Mouse (Mus musculus) heart, embryonic 16.5 days (tissue): ENCODE data around the gene Cdh23. TPM values are rescaled to one million over a fixed set of nuclear protein-coding genes. Genes with fewer than 3 reads are reported as not detected.

Source experiments
- ATAC-seq: fragments of 200-750 bp; cut with Nextera tagmentation; replicated peaks from 2 replicates; pipeline ENCODE4 v1.8.0; 2017; ENCODE audit warnings: moderate number of reproducible peaks; ENCODE audit not compliant: insufficient read depth, low FRiP score; ENCODE audit errors: extremely low read depth
- H3K27ac ChIP-seq: fragments of 300-500 bp; sonication (generic); 2 replicates; pipeline ENCODE4 v1.5.1; 2014; ENCODE audit warnings: mild to moderate bottlenecking, low read length, control low read depth, moderate library complexity
- H3K27me3 ChIP-seq: fragments of 300-500 bp; sonication (generic); 2 replicates; pipeline ENCODE4 v1.6.1; 2014; ENCODE audit warnings: low read length, mixed read lengths; ENCODE audit not compliant: control insufficient read depth, insufficient read depth
- H3K36me3 ChIP-seq: fragments of 300-500 bp; sonication (generic); 2 replicates; pipeline ENCODE4 v1.6.1; 2014; ENCODE audit not compliant: control insufficient read depth, insufficient read depth
- H3K4me1 ChIP-seq: fragments of 300-500 bp; sonication (generic); 2 replicates; pipeline ENCODE4 v1.6.1; 2014; ENCODE audit warnings: low read length, mixed read lengths; ENCODE audit not compliant: control insufficient read depth, insufficient read depth
- H3K4me2 ChIP-seq: fragments of 300-500 bp; sonication (generic); 2 replicates; pipeline ENCODE4 v1.6.1; 2014; ENCODE audit warnings: low read depth, mild to moderate bottlenecking, control low read depth, low read length
- H3K4me3 ChIP-seq: fragments of 300-500 bp; sonication (generic); 2 replicates; pipeline ENCODE4 v1.5.1; 2014; ENCODE audit warnings: mild to moderate bottlenecking, control low read depth, low read length
- H3K9ac ChIP-seq: fragments of 300-500 bp; sonication (generic); 2 replicates; pipeline ENCODE4 v1.6.1; 2014; ENCODE audit warnings: low read length, control low read depth
- H3K9me3 ChIP-seq: fragments of 300-500 bp; sonication (generic); replicated peaks from 2 replicates; pipeline ENCODE4 v1.6.1; 2016; ENCODE audit warnings: low read length; ENCODE audit not compliant: control insufficient read depth
- WGBS: fragments of 180-500 bp; shearing (Covaris S2); extraction: QIAGEN DNeasy Blood & Tissue Kit; methylation state at CpG from one replicate; pipeline ENCODE4 v1.1.7; 2014; 5-methylcytosine and 5-hydroxymethylcytosine counted together
- polyA plus RNA-seq: library from polyadenylated mRNA; unstranded; fragments of >200 nt; fragmentation: Nextera tagmentation; extraction: Ambion mirVana; gene quantifications from 2 replicates; pipeline ENCODE4 v1.2.1, GENCODE M21; 2015

Cdh23 gene
- polyA plus RNA-seq, 1 experiment from 2014 or later: 1.3 TPM

- Histone ChIP-seq H3K4me2 (no peak overlapping the region), H3K9me3 (no peaks in the 10 kb centered on the region), H3K27ac (peak overlapping the region; percentile 37), H3K27me3 (no peaks in the 10 kb centered on the region), H3K9ac (no peak overlapping the region), H3K36me3 (no peaks in the 10 kb centered on the region), H3K4me1 (peaks cover 8% of the 10 kb centered on the region), H3K4me3 (no peak overlapping the region)
- 43% methylated on average over 6 of the region's 6 CpGs for WGBS
- no peak for ATAC-seq
These were observed 322.8 kb downstream of the Cdh23 start for GRCm38 (mm10) chr10:60373543-60373936.

GRCm38 (mm10) chr10:60371596-60372386 lies 324.5 kb downstream of the Cdh23 start:
- H3K9me3 ChIP-seq: no peaks in the 10 kb centered on the region
- no peaks in the 10 kb centered on the region for H3K36me3 ChIP-seq
- no peaks in the 10 kb centered on the region for H3K27me3 ChIP-seq
- 70% methylated on average over 5 of the region's 5 CpGs for WGBS
- H3K4me3 ChIP-seq: no peak overlapping the region
- peak overlapping the region; percentile 30 for H3K4me2 ChIP-seq
- ATAC-seq: no peak
- peaks cover 6% of the 10 kb centered on the region for H3K4me1 ChIP-seq
- peak overlapping the region; percentile 53 for H3K27ac ChIP-seq
- no peak overlapping the region for H3K9ac ChIP-seq

- 52% methylated on average over 5 of the region's 5 CpGs for WGBS
- H3K9me3 ChIP-seq: no peaks in the 10 kb centered on the region
- H3K27me3 ChIP-seq: no peaks in the 10 kb centered on the region
- H3K4me2 ChIP-seq: no peak overlapping the region
- H3K27ac ChIP-seq: peak overlapping the region; percentile 53
- no peak for ATAC-seq
- no peak overlapping the region for H3K9ac ChIP-seq
- no peak overlapping the region for H3K4me3 ChIP-seq
- peaks cover 6% of the 10 kb centered on the region; the same call in 1 of the 2 replicates for H3K4me1 ChIP-seq
- H3K36me3 ChIP-seq: no peaks in the 10 kb centered on the region
These were observed 325.7 kb downstream of the Cdh23 start for GRCm38 (mm10) chr10:60370601-60371061.

- H3K4me1 ChIP-seq: peaks cover 6% of the 10 kb centered on the region; the same call in 1 of the 2 replicates
- no peak overlapping the region for H3K4me3 ChIP-seq
- no peak overlapping the region for H3K9ac ChIP-seq
- WGBS: 64% methylated on average over 2 of the region's 2 CpGs
- H3K27ac ChIP-seq: no peak overlapping the region
- no peaks in the 10 kb centered on the region for H3K9me3 ChIP-seq
- no peaks in the 10 kb centered on the region for H3K27me3 ChIP-seq
- ATAC-seq: no peak
- no peaks in the 10 kb centered on the region for H3K36me3 ChIP-seq
- H3K4me2 ChIP-seq: no peak overlapping the region
These were observed 326.2 kb downstream of the Cdh23 start for GRCm38 (mm10) chr10:60370098-60370497.

- no peak overlapping the region for H3K9ac ChIP-seq
- H3K27me3 ChIP-seq: no peaks in the 10 kb centered on the region
- no peak overlapping the region for H3K27ac ChIP-seq
- no peaks in the 10 kb centered on the region for H3K9me3 ChIP-seq
- H3K4me1 ChIP-seq: peaks cover 6% of the 10 kb centered on the region; the same call in 1 of the 2 replicates
- WGBS: 78% methylated on average over 6 of the region's 6 CpGs
- no peak overlapping the region for H3K4me3 ChIP-seq
- no peaks in the 10 kb centered on the region for H3K36me3 ChIP-seq
- no peak for ATAC-seq
- no peak overlapping the region for H3K4me2 ChIP-seq
These were observed 326.9 kb downstream of the Cdh23 start for GRCm38 (mm10) chr10:60369405-60369804.

GRCm38 (mm10) chr10:60367904-60368303 lies 328.4 kb downstream of the Cdh23 start:
- no peak overlapping the region for H3K4me2 ChIP-seq
- H3K27me3 ChIP-seq: no peaks in the 10 kb centered on the region
- no peak overlapping the region for H3K9ac ChIP-seq
- no peaks in the 10 kb centered on the region for H3K9me3 ChIP-seq
- H3K27ac ChIP-seq: no peak overlapping the region
- no peaks in the 10 kb centered on the region for H3K36me3 ChIP-seq
- H3K4me3 ChIP-seq: no peak overlapping the region
- 74% methylated on average over 4 of the region's 4 CpGs for WGBS
- H3K4me1 ChIP-seq: peaks cover 6% of the 10 kb centered on the region; the same call in 1 of the 2 replicates
- no peak for ATAC-seq

- H3K9me3 ChIP-seq: no peaks in the 10 kb centered on the region
- 70% methylated on average over 2 of the region's 2 CpGs for WGBS
- no peak overlapping the region for H3K27ac ChIP-seq
- no peaks in the 10 kb centered on the region for H3K27me3 ChIP-seq
- H3K36me3 ChIP-seq: no peaks in the 10 kb centered on the region
- H3K9ac ChIP-seq: no peak overlapping the region
- peaks cover 6% of the 10 kb centered on the region; the same call in 1 of the 2 replicates for H3K4me1 ChIP-seq
- ATAC-seq: no peak
- H3K4me2 ChIP-seq: no peak overlapping the region
- no peak overlapping the region for H3K4me3 ChIP-seq
These were observed 329.1 kb downstream of the Cdh23 start for GRCm38 (mm10) chr10:60367145-60367544.

- no peaks in the 10 kb centered on the region for H3K4me1 ChIP-seq
- no peak for ATAC-seq
- H3K9me3 ChIP-seq: no peaks in the 10 kb centered on the region
- WGBS: 68% methylated on average over 6 of the region's 6 CpGs
- H3K9ac ChIP-seq: no peak overlapping the region
- H3K4me3 ChIP-seq: no peak overlapping the region
- H3K27ac ChIP-seq: no peak overlapping the region
- no peaks in the 10 kb centered on the region for H3K27me3 ChIP-seq
- H3K4me2 ChIP-seq: no peak overlapping the region
- H3K36me3 ChIP-seq: no peaks in the 10 kb centered on the region
These were observed 332.9 kb downstream of the Cdh23 start for GRCm38 (mm10) chr10:60363426-60363825.

- no peaks in the 10 kb centered on the region for H3K9me3 ChIP-seq
- H3K27ac ChIP-seq: 0 out of 2 replicates have a peak overlapping the region, but pooled peaks have one; percentile 4
- H3K4me3 ChIP-seq: no peak overlapping the region
- no peaks in the 10 kb centered on the region for H3K4me1 ChIP-seq
- 52% methylated on average over 2 of the region's 2 CpGs for WGBS
- H3K27me3 ChIP-seq: no peaks in the 10 kb centered on the region
- H3K9ac ChIP-seq: no peak overlapping the region
- no peak overlapping the region for H3K4me2 ChIP-seq
- no peaks in the 10 kb centered on the region for H3K36me3 ChIP-seq
- ATAC-seq: no peak
These were observed 334.0 kb downstream of the Cdh23 start for GRCm38 (mm10) chr10:60362310-60362628.
